Mouse (Mus musculus) brain, embryonic 14.5 days (tissue): ENCODE measurements at regions not wholly inside any gene's neighbourhood (a gene's known extent, or its start where the extent isn't known, plus 50 kb on each side); places are given as distances from the start of the nearest gene placed in this dataset.

ENCODE experiments used
- DNase-seq: peaks from one replicate; pipeline ENCODE4 v3.0.0-alpha.2; 2011; ENCODE audit warnings: low read depth
- CTCF ChIP-seq: fragments of 200-500 bp; IDR thresholded peaks from 2 replicates; pipeline ENCODE4 v1.5.1; 2012; ENCODE audit warnings: inconsistent platforms, mild to moderate bottlenecking, moderate library complexity, borderline replicate concordance; ENCODE audit not compliant: insufficient read depth, insufficient read length; ENCODE audit errors: extremely low read depth
- POLR2A ChIP-seq: fragments of 200-500 bp; IDR thresholded peaks from 2 replicates; pipeline ENCODE4 v1.6.1; 2012; ENCODE audit warnings: mild to moderate bottlenecking, inconsistent platforms, borderline replicate concordance; ENCODE audit not compliant: poor library complexity, insufficient read depth, insufficient read length, severe bottlenecking; ENCODE audit errors: extremely low read depth

- DNase-seq = peak; percentile 66
- TF ChIP-seq POLR2A (no peak), CTCF (no peak)
Observed at GRCm38 (mm10) chr4:52117765-52118290, 321.2 kb upstream of the Smc2 start.

GRCm38 (mm10) chr4:52118439-52119072 lies 320.5 kb upstream of the Smc2 start:
- no peak for TF ChIP-seq CTCF
- TF ChIP-seq POLR2A = no peak
- DNase-seq = peak; percentile 85

- peak; percentile 48 for DNase-seq
- TF ChIP-seq CTCF (peak; percentile 11; the same call in 1 of the 2 replicates), POLR2A (no peak)
Observed at GRCm38 (mm10) chr4:52152565-52153164, 286.4 kb upstream of the Smc2 start.

GRCm38 (mm10) chr4:52176240-52176639 lies 262.8 kb upstream of the Smc2 start:
- peak; percentile 19 for DNase-seq
- TF ChIP-seq CTCF = no peak
- TF ChIP-seq POLR2A = no peak

GRCm38 (mm10) chr4:52197777-52198176 lies 241.3 kb upstream of the Smc2 start:
- TF ChIP-seq POLR2A = no peak
- no peak for TF ChIP-seq CTCF
- DNase-seq = peak; percentile 6

- TF ChIP-seq POLR2A (no peak), CTCF (no peak)
- DNase-seq = peak; percentile 23
Observed at GRCm38 (mm10) chr4:52210601-52211000, 228.4 kb upstream of the Smc2 start.

- peak; percentile 74 for DNase-seq
- TF ChIP-seq CTCF (no peak), POLR2A (no peak)
Observed at GRCm38 (mm10) chr4:52211022-52211421, 228.0 kb upstream of the Smc2 start.

GRCm38 (mm10) chr4:52213363-52213762 lies 225.7 kb upstream of the Smc2 start:
- peak; percentile 53 for DNase-seq
- TF ChIP-seq CTCF = no peak
